Mouse (Mus musculus): ENCODE data around the gene Fam222b.
"Not testable (repeated sequence)": the region's sequence is repeated elsewhere in the genome, so short reads cannot be mapped to it uniquely, and the experiment has no call there.

Fam222b gene

DNA sequence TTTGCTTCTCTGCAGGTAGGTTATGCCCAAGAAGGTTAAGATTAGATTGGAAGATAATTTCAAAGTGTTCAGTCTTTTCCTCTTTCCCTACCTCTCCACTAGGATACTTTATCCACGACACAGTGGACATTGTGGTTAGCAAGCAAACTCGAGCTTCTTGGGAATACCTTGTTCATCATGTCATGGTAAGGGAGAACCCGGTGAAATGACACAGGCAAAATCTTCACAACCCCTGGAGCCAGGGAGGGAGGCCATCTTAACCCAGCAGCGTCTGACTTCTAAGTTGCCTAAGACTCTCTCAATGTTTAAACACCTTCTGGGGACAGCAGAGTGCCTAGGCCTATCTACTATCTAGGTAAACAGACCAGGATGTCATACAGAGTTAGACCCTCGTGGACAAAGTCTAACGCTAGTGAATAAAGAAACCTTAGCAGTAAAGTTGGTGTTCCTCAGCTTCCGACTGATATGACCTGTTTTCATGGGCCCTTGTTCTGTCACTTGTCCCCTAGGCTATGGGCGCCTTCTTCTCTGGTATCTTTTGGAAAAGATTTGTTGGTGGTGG, 85.1 kb downstream of the Fam222b start:
- no peak for DNase-seq (ENCODE audit: low spot score in 2 of 2)

DNA sequence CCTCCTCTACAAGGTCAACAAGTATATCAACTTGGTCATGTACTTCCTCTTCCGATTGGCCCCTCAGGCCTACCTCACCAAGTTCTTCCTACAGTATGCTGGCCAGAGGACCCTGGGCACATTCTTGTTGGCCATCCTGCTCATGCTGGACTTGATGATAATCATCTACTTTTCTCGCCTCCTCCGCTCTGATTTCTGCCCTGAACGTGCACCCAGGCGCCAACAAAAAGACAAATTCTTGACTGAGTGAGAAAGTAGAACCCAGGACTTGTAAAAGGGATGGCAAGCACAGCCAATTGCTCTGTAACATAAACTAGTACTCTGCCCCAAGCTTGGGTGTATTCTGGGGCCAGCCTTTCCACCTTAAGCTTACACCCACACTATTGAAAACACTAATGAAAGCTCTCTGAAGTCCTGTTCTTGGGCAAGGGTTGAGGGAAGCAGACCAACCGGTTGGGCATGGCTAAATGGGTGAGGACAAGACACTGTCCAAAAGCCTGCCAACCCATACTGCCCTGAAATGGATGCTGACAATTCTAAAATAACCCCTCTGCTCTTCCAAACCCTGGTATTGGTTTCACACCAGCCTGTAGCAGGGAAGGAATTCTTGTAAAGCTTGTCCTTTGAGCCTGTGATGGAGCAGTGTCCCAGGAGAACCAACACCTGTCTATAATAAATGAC, 85.8 kb downstream of the Fam222b start:
- DNase-seq (ENCODE audit: low spot score in 2 of 2): no peak

DNA sequence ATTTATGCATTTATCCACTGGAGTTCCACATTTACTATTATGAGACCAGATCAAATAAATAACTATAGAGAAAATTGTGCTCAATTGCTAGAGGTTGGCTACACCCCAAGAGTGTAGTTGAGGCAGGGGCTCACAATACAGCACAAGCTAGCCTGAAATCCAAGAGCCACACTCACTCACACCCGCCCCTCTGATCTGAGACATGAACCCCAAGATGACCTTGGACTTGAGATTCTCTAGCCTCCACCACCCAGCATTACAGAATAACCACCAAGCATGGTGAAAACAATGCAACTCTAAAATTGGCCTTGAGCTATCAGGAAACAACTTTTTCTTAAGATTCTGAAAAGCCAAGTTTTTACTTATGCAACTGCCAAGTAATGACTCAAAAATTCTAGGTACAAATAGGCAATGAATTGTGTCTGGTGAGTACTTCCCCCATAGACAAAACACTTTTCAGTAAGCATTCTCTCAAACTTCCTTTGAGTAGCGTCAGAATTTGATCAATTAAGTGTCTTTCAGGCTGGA, 87.4 kb downstream of the Fam222b start:
- no peak for DNase-seq (ENCODE audit: low spot score in 2 of 2)

DNA sequence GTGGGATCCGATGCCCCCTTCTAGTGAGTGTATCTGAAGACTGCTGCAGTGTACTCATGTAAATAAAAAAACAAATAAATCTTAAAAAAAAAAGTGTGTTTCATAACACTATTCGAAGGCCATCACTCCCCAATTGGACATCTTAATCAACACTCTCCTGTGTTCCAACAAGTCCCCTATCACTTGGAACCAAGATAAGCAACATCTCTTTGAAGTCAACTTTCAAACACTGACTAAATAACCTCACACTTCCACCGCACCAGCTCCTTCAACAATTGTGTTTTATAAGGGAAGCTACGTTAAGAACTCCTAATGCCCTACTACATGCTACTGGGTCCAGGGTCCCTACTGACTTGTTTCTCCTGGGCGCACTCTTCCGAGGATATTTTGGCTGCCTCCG, 88.0 kb downstream of the Fam222b start:
- DNase-seq (ENCODE audit: low spot score in 2 of 2): no peak

DNA sequence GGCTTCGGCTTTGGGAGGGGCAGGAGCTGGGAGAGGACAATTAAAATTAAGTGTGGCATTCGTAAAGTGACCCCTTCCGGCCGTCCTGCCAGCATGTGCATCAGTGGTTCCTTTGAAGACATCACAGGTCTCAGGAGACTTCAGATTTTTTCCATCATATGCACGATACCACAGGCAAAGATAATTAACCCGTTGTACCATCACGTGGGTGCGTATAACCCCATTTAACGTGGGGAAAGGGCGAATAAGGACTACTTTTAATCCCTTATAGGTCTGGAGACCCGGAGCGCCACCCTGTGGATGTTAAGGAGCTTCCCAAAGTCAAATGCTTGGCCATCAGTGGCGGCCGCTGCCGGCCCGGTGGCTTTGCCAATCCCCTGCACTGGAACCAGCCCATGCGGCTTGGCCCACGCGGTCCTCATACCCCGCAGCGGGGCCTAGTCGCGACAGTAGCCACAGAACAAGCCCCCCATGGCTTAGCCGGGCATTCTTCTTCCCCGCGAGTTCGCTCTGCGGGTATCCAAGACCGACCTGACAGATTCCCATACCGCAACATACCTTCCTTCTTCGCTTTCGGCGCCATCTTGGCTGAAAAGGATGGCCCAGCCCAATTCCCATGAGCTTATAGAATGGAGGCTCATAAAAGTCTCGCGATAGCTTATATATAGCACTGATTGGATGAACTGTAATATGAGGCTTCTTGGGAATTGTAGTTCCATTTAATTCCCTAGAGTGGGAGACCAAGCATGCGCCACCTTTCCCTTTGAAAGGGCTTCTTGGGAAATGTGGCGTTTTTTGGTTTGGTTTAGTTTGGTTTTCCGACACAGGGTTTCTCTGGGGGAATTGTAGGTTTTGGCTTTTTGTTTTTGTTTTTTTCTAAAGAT, 88.7 kb downstream of the Fam222b start, which contains the start of gene Rpl23a:
Rpl23a (minus strand) TSS at position 624 of the 884 bp plus-strand sequence.
- DNase-seq (ENCODE audit: low spot score in 2 of 2): peak; percentile 68 to 69

DNA sequence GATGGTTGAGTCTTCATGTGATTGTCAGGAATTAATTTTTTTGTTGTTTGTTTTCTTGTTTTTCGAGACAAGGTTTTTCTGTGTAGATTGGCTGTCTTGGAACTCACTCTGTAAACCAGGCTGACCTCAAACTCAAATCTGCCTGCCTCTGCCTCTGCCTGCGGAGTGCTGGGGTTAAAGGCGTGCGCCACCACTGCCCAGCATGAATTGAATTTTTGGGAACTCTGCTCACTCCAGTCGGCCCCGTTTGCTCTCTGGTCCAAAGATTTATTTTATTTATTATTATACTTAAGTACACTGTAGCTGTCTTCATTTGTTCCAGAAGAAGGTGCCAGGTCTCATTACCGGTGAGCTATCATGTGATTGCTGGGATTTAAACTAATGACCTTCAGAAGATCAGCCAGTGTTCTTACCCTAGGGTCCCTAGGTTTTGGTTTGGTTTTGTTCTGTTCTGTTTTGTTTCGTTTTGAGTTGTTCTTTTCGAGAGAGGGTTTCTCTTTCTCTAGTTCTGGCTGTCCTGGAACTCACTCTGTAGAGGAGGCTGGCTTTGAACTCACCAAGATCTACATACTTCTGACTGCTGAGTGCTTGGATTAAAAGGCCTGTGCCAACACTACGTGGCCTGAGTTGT, 89.5 kb downstream of the Fam222b start:
- no peak for DNase-seq (ENCODE audit: low spot score in 2 of 2)

DNA sequence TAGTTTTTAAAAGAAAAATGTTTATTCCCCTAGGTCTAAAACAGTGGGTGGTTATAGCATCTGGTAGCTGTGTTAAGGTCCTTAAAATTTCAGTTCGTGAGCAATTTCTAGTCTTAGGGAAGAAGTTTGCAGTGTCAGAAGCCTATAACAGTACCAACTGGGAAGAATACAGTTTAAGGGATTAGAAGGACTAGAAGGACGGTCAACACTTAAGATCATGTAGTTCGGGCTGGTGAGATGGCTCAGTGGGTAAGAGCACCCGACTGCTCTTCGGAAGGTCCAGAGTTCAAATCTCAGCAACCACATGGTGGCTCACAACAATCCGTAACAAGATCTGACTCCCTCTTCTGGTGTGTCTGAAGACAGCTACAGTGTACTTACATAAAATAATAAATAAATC, 90.2 kb downstream of the Fam222b start:
- not testable (repeated sequence) for DNase-seq (ENCODE audit: low spot score in 2 of 2)

DNA sequence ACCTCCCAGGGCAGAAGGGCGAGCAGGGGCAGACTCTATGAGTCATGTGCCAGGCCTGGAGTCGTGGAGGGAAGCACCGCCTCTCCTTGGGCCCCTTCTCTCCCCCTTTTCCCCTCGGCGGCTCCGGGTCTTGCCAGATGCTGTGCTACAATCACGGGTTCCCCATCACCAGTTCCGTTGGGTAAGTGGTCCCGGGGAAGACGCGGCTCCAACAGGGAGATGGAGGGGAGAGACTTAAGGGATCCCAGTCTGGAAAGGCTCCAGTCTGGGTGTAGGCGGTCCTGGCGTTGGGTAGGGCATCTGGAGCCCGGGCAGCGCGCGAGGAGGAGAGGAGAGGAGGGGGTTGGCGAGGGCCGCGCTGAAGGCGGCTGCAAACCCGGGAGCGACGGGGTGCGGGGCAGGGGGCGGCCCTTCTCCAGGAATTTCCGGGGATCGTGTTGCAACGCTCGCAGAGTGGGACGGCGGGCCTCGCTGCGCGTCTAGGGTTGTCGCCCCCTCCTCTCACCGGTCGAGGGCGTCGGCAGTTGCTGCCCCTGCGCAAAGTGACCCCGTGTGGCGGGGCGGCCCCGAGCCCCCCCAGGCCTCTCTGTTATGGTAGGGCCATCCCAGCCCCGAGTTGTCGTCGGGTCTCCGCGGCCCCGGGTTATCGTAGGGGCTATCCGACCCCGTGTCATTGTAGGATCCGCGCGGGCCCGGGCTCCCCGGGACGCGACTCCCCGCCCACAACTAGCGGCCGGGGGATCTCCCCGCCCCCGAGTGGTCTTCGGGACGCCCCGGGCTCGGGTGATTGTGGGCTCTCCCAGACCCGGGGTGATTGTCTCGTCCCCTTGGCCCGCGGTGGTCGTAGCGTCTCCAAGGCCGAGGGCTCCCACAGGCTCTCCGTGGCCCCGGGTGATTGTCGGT, 94.1 kb downstream of the Fam222b start, which contains the start of gene Rab34:
Rab34 (plus strand) TSS at position 100 of the 903 bp plus-strand sequence.
- DNase-seq (ENCODE audit: low spot score in 2 of 2): no peak

DNA sequence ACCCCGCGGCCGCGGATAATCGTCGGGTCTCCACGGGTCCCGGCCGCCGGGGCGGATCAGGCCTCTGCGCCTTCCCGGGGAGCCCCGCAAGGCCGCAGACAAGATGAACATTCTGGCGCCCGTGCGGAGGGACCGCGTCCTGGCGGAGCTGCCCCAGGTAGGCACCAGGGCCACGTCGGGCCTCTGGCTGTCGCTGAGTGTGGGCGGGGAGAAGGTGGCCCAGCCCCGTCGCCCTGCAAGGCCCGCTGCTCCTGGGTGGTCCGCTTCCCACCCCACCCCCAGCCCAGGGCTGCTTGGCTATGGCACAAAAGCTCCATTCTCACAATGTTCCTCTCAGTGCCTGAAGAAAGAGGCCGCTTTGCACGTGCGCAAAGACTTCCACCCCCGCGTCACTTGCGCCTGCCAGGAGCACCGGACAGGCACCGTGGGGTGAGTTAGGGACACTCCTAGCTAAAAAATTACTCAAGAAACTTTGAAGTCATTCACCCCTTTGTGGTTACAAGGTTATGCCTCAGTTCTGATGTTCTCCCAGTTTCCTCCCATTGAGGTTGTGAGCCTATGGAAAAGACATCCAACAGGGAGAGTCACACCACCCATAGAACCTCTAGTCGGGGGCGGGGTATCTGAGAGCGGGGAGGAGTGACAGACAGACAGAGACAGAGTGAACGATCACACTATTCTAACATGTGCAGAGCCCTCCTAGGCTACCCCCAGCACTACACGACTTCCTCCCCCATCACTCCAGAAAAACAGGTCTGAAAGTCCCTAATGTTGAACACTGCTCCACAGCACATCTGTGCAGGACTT, 95.0 kb downstream of the Fam222b start:
- no peak for DNase-seq (ENCODE audit: low spot score in 2 of 2)

DNA sequence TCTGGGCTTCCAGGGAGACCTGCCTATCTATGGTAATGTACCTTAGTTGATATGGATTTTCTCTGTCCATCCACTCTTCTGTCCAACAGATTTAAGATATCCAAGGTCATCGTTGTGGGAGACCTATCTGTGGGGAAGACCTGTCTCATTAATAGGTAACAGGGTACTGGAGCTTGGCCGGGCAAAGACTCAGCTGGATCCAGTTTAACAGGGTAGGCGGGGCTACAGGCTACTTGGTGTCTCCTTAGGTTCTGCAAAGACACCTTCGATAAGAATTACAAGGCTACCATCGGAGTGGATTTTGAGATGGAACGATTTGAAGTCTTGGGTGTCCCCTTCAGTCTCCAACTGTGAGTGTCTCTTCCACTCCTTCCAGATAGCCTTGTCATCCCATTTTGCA, 95.6 kb downstream of the Fam222b start:
- DNase-seq (ENCODE audit: low spot score in 2 of 2): no peak

DNA sequence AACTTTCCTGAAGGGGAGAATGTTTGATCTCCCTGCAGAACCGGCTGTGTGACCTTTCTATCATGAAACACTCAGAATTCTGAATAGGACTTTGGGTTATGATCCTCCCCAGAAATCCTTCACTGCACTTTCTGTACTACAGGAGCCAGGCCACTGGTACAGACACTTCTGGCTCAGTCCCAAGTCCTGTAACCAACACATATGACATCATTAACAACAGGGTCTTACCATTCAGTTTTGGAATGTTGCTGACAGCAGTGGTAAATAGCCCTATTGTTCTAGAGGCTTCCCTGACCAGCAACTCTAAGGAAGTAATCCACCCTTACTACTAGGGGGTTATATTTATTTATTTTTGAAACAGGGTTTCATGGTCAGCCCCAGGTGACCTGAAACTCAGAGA, 98.7 kb downstream of the Fam222b start, which contains the start of gene Proca1:
Proca1 (plus strand) TSS at position 280 of the 400 bp plus-strand sequence.
- DNase-seq (ENCODE audit: low spot score in 2 of 2): no peak

DNA sequence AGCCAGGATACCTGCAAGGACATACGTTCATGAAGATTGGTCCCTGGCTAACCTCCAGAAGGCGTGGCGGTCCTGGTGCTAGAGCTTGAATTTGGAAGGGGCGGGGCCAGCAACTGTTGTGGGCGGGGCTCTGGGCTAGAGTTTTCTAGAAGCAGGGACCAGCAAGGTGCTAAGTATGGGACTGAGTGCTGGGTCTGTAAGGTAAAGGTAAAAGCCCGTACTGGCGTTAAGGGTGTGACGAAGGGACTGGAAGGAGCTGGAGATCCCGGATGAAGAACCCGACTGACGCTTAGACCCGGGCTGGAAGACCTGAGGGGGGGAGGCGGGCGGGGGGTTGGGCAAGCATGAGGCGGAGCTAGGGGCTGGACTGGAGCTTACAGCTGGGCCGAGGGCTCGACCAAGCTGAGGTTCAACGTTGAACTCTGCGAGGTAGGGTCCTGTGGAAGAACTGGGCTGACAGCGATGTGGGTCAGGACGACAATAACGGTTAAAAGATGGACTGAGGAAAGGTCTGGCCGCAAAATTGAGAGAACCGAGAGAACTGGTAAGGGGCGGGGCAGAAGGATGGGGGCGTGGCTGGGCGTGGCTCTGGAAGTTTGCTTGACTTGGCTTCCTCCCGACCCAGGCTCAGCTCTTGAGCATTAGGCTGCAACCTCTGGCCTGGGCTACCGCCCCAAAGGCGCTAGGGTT, 100.1 kb downstream of the Fam222b start:
- peak in 1 of 2 experiments; percentile 41 for DNase-seq (ENCODE audit: low spot score in 2 of 2)

DNA sequence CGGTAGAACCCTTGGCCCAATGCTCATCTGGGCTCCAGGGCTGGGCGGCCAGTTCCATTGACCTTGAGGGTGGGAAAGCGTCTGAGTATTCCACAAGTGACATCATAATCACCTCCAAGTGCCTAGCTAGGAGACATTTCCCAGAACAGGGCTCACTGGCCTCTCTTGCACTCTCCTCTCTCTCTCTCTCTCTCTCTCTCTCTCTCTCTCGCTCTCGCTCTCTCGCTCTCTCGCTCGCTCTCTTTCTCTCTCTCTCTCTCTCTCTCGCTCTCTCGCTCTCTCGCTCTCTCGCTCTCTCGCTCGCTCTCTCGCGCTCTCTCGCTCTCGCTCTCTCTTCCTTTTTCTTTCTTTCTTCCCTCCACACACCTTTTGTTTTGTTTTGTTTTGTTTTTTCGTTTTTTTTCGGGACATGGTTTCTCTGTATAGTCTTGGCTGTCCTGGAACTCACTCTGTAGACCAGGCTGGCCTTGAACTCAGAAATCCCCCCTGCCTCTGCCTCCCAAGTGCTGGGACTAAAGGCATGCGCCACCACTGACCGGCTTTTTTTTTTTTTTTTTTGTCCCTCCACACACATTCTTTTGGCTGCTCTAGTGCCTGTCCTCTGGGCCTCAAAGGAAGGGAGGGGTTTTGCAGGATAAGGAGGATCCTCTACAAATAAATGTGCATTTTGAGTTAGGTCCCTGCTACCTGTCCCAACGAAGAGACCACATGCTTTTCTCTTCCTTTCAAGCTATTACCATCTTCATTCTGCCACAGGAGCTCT, 100.8 kb downstream of the Fam222b start:
- no peak for DNase-seq (ENCODE audit: low spot score in 2 of 2)

DNA sequence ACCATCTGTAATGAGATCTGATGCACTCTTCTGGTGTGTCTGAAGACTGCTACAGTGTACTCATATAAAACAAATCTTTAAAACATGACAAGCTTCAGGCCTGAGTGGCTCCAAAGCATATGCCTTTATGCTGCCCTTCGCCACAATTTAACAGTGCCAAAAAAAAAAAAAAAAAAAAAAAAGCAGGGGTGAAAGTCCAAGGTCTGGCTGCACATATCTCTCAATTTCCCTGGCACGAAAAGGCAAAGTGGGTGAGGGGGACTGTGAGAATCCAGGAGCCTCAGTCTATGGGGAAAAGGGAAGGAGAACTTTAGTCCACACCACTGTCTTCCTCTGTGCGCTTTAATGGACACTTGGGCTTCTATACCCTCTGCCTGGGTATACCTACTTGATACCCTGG, 107.9 kb downstream of the Fam222b start:
- no peak for DNase-seq (ENCODE audit: low spot score in 2 of 2)

DNA sequence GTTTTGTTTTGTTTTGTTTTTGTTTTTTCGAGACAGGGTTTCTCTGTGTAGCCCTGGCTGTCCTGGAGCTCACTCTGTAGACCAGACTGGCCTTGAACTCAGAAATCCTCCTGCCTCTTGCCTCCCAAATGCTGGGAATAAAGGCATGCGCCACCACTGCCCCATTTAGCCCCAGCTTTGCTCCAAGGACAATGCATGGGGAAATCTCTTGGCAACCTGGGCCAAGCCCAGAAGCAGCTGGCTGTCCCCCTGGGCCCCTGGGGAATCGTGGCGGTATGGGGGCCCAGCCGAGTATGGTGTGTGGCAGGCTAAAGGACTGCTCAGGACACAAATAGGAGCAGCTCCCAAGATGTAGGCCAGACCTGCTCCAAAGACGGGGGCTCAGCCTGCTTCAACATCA, 109.8 kb downstream of the Fam222b start:
- DNase-seq (ENCODE audit: low spot score in 2 of 2): no peak

DNA sequence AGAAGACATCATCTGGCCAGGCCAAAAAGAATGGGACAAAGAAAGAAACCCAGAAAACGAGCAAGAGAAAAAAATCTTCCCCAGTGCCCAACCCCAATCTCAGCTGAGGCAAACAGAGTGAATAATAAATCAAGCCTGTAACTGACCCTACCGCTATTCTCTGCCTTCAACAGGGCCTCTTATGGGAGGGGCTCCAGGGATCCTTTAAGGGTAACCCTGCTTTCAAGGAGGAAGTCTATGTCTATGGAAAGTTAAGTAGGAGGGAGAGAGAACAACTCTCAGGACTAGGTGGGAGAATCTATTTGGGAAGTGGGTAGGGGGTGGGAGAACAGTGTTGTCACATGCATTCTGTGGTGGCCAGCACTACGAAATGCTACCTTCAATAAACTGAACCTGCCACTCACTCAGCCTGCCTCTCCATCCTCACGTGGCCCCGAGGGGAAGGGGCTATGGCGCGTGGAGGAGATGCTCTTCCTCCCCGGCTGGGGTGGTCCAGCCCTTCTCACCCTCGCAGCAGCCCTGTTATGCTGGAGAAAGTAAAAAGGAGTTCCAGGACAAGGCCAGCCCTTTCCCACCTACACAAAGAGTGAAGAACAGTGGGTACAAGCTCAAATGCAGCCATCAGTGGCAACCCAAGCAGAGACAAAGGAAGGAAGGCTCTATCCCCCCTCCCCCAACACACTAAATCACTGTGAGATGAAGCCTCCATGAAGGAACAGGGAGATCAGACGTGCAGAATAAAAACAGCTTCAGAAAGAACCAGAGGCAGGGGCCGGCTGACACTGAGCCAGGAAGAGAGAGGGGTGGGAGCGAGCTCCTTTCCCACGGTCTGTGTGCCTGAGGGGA, 111.1 kb downstream of the Fam222b start:
- no peak for DNase-seq (ENCODE audit: low spot score in 2 of 2)
